Mouse (Mus musculus): ENCODE measurements around the gene Ctnnd2. TPM values are rescaled to one million over a fixed set of nuclear protein-coding genes. Genes with fewer than 3 reads are reported as not detected.

Ctnnd2 gene
- total RNA-seq, 2 experiments from 2014 or later, result 267 to 288 TPM

GRCm38 (mm10) chr15:30701592-30701991 is 529.2 kb downstream of the Ctnnd2 start:
- DNase-seq (ENCODE audit: low spot score in 2 of 2), result no peak

- DNase-seq (ENCODE audit: low spot score in 2 of 2), result no peak
These were observed 536.8 kb downstream of the Ctnnd2 start for GRCm38 (mm10) chr15:30709026-30709753.

GRCm38 (mm10) chr15:30709754-30710105 is 537.3 kb downstream of the Ctnnd2 start:
- no peak for DNase-seq (ENCODE audit: low spot score in 2 of 2)

- DNase-seq (ENCODE audit: low spot score in 2 of 2), result no peak
These were observed 542.4 kb downstream of the Ctnnd2 start for GRCm38 (mm10) chr15:30714823-30715222.

GRCm38 (mm10) chr15:30718811-30719210 is 546.4 kb downstream of the Ctnnd2 start:
- DNase-seq (ENCODE audit: low spot score in 2 of 2), result no peak

- DNase-seq (ENCODE audit: low spot score in 2 of 2), result peak; percentile 27 to 50
These were observed 546.8 kb downstream of the Ctnnd2 start for GRCm38 (mm10) chr15:30719226-30719625.

- no peak for DNase-seq (ENCODE audit: low spot score in 2 of 2)
These were observed 548.7 kb downstream of the Ctnnd2 start for GRCm38 (mm10) chr15:30721098-30721497.

- DNase-seq (ENCODE audit: low spot score in 2 of 2), result no peak
These were observed 553.7 kb downstream of the Ctnnd2 start for GRCm38 (mm10) chr15:30726066-30726465.

- no peak for DNase-seq (ENCODE audit: low spot score in 2 of 2)
These were observed 565.8 kb downstream of the Ctnnd2 start for GRCm38 (mm10) chr15:30738178-30738577.

GRCm38 (mm10) chr15:30740728-30741127 is 568.3 kb downstream of the Ctnnd2 start:
- DNase-seq (ENCODE audit: low spot score in 2 of 2), result peak; percentile 80 to 84

- no peak for DNase-seq (ENCODE audit: low spot score in 2 of 2)
These were observed 585.6 kb downstream of the Ctnnd2 start for GRCm38 (mm10) chr15:30757991-30758390.

GRCm38 (mm10) chr15:30762211-30762610 is 589.8 kb downstream of the Ctnnd2 start:
- DNase-seq (ENCODE audit: low spot score in 2 of 2), result no peak

- DNase-seq (ENCODE audit: low spot score in 2 of 2), result no peak
These were observed 590.4 kb downstream of the Ctnnd2 start for GRCm38 (mm10) chr15:30762695-30763285.

- no peak for DNase-seq (ENCODE audit: low spot score in 2 of 2)
These were observed 604.5 kb downstream of the Ctnnd2 start for GRCm38 (mm10) chr15:30776931-30777330.

GRCm38 (mm10) chr15:30777801-30778200 is 605.4 kb downstream of the Ctnnd2 start:
- no peak for DNase-seq (ENCODE audit: low spot score in 2 of 2)

- no peak for DNase-seq (ENCODE audit: low spot score in 2 of 2)
These were observed 607.5 kb downstream of the Ctnnd2 start for GRCm38 (mm10) chr15:30779903-30780302.

- DNase-seq (ENCODE audit: low spot score in 2 of 2), result no peak
These were observed 608.6 kb downstream of the Ctnnd2 start for GRCm38 (mm10) chr15:30780977-30781376.

GRCm38 (mm10) chr15:30785706-30786320 is 613.4 kb downstream of the Ctnnd2 start:
- no peak for DNase-seq (ENCODE audit: low spot score in 2 of 2)

- no peak for DNase-seq (ENCODE audit: low spot score in 2 of 2)
These were observed 620.9 kb downstream of the Ctnnd2 start for GRCm38 (mm10) chr15:30793260-30793659.

- DNase-seq (ENCODE audit: low spot score in 2 of 2), result no peak
These were observed 623.3 kb downstream of the Ctnnd2 start for GRCm38 (mm10) chr15:30795723-30796122.

GRCm38 (mm10) chr15:30827424-30828263 is 655.3 kb downstream of the Ctnnd2 start:
- peak in 1 of 2 experiments; percentile 19 for DNase-seq (ENCODE audit: low spot score in 2 of 2)
